Mouse (Mus musculus) lung, postnatal 0 days (tissue): ENCODE data around the gene Nrf1. TPM values are rescaled to one million over a fixed set of nuclear protein-coding genes. Genes with fewer than 3 reads are reported as not detected.

ENCODE experiments used
- ATAC-seq: fragments of 200-750 bp; cut with Nextera tagmentation; 2 replicates; pipeline ENCODE4 v1.8.0; 2017; ENCODE audit warnings: moderate library complexity
- DNase-seq: peaks from one replicate; pipeline ENCODE4 v3.0.0-alpha.2; 2016; ENCODE audit warnings: low spot score
- H3K27ac ChIP-seq: fragments of 300-500 bp; sonication (generic); 2 replicates; pipeline ENCODE4 v1.5.1; 2014; ENCODE audit warnings: antibody characterized with exemption, mild to moderate bottlenecking, low read length, mixed read lengths
- H3K27me3 ChIP-seq: fragments of 300-500 bp; sonication (generic); replicated peaks from 2 replicates; pipeline ENCODE4 v1.6.1; 2014; ENCODE audit warnings: low read length, mixed read lengths; ENCODE audit not compliant: insufficient read depth
- H3K36me3 ChIP-seq: fragments of 300-500 bp; sonication (generic); 2 replicates; pipeline ENCODE4 v1.6.1; 2014; ENCODE audit warnings: low read length, mixed read lengths; ENCODE audit not compliant: insufficient read depth
- H3K4me1 ChIP-seq: fragments of 300-500 bp; sonication (generic); 2 replicates; pipeline ENCODE4 v1.6.1; 2014; ENCODE audit warnings: antibody characterized with exemption, low read depth, low read length, mixed read lengths; ENCODE audit not compliant: insufficient read depth
- H3K4me2 ChIP-seq: fragments of 300-500 bp; sonication (generic); replicated peaks from 2 replicates; pipeline ENCODE4 v1.6.1; 2014; ENCODE audit warnings: low read depth, mild to moderate bottlenecking, low read length, moderate library complexity, mixed read lengths
- H3K4me3 ChIP-seq: fragments of 300-500 bp; sonication (generic); 2 replicates; pipeline ENCODE4 v1.5.1; 2014; ENCODE audit warnings: low read depth, low read length
- H3K9ac ChIP-seq: fragments of 300-500 bp; sonication (generic); replicated peaks from 2 replicates; pipeline ENCODE4 v1.6.1; 2014; ENCODE audit warnings: low read depth, mild to moderate bottlenecking
- H3K9me3 ChIP-seq: fragments of 300-500 bp; sonication (generic); 2 replicates; pipeline ENCODE4 v1.6.1; 2016; ENCODE audit warnings: low read length, mixed read lengths
- CTCF ChIP-seq: IDR thresholded peaks from 2 replicates; pipeline ENCODE4 v1.5.1; 2016; ENCODE audit warnings: antibody characterized with exemption, mild to moderate bottlenecking
- EP300 ChIP-seq: IDR thresholded peaks from 2 replicates; pipeline ENCODE4 v1.6.1; 2016; ENCODE audit warnings: antibody characterized with exemption, mild to moderate bottlenecking, control low read depth
- WGBS: fragments of 180-500 bp; shearing (Covaris S2); extraction: QIAGEN DNeasy Blood & Tissue Kit; methylation state at CpG from one replicate; pipeline ENCODE4 v1.1.7; 2014; 5-methylcytosine and 5-hydroxymethylcytosine counted together
- polyA plus RNA-seq: library from polyadenylated mRNA; unstranded; fragments of >200 nt; fragmentation: Nextera tagmentation; extraction: Ambion mirVana; gene quantifications from 2 replicates; pipeline ENCODE4 v1.2.1, GENCODE M21; 2015

Nrf1 gene
- polyA plus RNA-seq, 1 experiment from 2014 or later, result 22.7 TPM

GRCm38 (mm10) chr6:30153733-30154415 is 106.1 kb downstream of the Nrf1 start:
- no peaks in the 10 kb centered on the region for H3K27me3 ChIP-seq
- DNase-seq (no peak), ATAC-seq (no peak)
- no peaks in the 10 kb centered on the region for H3K4me1 ChIP-seq
- no peak overlapping the region for H3K4me2 ChIP-seq
- TF ChIP-seq EP300 (no peak), CTCF (no peak)
- 0 out of 2 replicates have a peak, but pooled peaks cover 5% of the 10 kb centered on the region for H3K36me3 ChIP-seq
- WGBS, result 93% methylated on average over 15 of the region's 15 CpGs
- no peak overlapping the region for H3K9ac ChIP-seq
- no peaks in the 10 kb centered on the region for H3K9me3 ChIP-seq
- no peak overlapping the region for H3K27ac ChIP-seq
- no peak overlapping the region for H3K4me3 ChIP-seq

- no peak overlapping the region for H3K4me2 ChIP-seq
- no peak for DNase-seq
- H3K36me3 ChIP-seq, result no peaks in the 10 kb centered on the region
- no peak for ATAC-seq
- H3K4me1 ChIP-seq, result no peaks in the 10 kb centered on the region
- no peak for TF ChIP-seq CTCF
- no peak for TF ChIP-seq EP300
- H3K9ac ChIP-seq, result no peak overlapping the region
- no peaks in the 10 kb centered on the region for H3K27me3 ChIP-seq
- no peak overlapping the region for H3K4me3 ChIP-seq
- no peaks in the 10 kb centered on the region for H3K9me3 ChIP-seq
- 65% methylated on average over 4 of the region's 4 CpGs for WGBS
- H3K27ac ChIP-seq, result no peak overlapping the region
Observed at GRCm38 (mm10) chr6:30159516-30160045, 111.8 kb downstream of the Nrf1 start.

- Histone ChIP-seq H3K36me3 (no peaks in the 10 kb centered on the region), H3K4me1 (no peaks in the 10 kb centered on the region), H3K27ac (no peak overlapping the region), H3K9me3 (no peaks in the 10 kb centered on the region), H3K4me3 (no peak overlapping the region), H3K9ac (no peak overlapping the region), H3K27me3 (no peaks in the 10 kb centered on the region), H3K4me2 (no peak overlapping the region)
- ATAC-seq (no peak), DNase-seq (no peak)
- WGBS, result 65% methylated on average over 4 of the region's 4 CpGs
- no peak for TF ChIP-seq EP300
- TF ChIP-seq CTCF, result no peak
Observed at GRCm38 (mm10) chr6:30160408-30160807, 112.6 kb downstream of the Nrf1 start.

DNA sequence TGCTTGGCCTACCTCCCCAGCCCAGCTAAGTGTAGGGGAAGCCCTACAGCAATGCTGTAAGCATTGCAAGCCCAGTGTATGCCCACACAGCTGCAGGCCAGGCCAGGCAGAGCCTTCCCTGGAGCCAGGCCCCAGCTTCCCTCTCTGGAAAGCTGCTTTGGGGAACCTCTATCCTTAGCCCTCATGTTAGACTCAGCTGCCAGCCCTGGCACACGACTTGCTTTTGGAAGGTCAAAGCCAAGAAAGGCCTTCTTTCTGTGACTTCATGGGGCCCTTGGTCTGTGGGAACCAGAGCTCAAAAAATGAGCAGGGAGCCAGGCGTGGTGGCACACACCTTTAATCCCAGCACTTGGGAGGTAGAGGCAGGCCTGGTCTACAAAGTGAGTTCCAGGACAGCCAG is 113.8 kb downstream of the Nrf1 start:
- H3K4me3 ChIP-seq, result no peak overlapping the region
- no peak overlapping the region for H3K9ac ChIP-seq
- DNase-seq (no peak), ATAC-seq (no peak)
- no peaks in the 10 kb centered on the region for H3K27me3 ChIP-seq
- no peak overlapping the region for H3K4me2 ChIP-seq
- TF ChIP-seq EP300, result no peak
- no peaks in the 10 kb centered on the region for H3K4me1 ChIP-seq
- no peaks in the 10 kb centered on the region for H3K36me3 ChIP-seq
- no peak overlapping the region for H3K27ac ChIP-seq
- 67% methylated on average over 2 of the region's 2 CpGs for WGBS
- no peaks in the 10 kb centered on the region for H3K9me3 ChIP-seq

DNA sequence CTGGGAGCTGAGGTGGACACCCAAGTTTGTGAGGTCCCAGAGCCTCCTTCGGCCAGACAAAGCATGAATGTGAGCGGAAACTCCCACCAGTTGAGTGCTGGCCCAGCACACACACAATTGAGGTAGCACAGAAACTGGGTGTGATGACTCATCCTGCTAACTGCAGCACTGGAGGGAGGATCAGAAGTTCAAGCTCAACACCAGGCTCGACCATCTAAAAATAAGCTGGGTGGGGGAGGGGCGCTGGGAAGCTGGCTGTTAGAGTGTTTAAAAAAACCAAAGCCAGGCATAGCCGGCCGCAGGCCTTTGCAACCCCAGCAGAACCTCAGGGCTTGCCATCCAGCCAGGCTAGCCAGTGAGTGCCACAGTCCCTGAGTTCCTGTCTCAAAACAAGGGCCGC is 114.3 kb downstream of the Nrf1 start:
- no peak for DNase-seq
- H3K9me3 ChIP-seq, result no peaks in the 10 kb centered on the region
- H3K9ac ChIP-seq, result no peak overlapping the region
- no peaks in the 10 kb centered on the region for H3K27me3 ChIP-seq
- no peak for ATAC-seq
- no peak overlapping the region for H3K4me2 ChIP-seq
- H3K27ac ChIP-seq, result no peak overlapping the region
- TF ChIP-seq EP300, result no peak
- no peak for TF ChIP-seq CTCF
- no peaks in the 10 kb centered on the region for H3K36me3 ChIP-seq
- H3K4me3 ChIP-seq, result no peak overlapping the region
- H3K4me1 ChIP-seq, result no peaks in the 10 kb centered on the region
- WGBS, result 43% methylated on average over 7 of the region's 7 CpGs

DNA sequence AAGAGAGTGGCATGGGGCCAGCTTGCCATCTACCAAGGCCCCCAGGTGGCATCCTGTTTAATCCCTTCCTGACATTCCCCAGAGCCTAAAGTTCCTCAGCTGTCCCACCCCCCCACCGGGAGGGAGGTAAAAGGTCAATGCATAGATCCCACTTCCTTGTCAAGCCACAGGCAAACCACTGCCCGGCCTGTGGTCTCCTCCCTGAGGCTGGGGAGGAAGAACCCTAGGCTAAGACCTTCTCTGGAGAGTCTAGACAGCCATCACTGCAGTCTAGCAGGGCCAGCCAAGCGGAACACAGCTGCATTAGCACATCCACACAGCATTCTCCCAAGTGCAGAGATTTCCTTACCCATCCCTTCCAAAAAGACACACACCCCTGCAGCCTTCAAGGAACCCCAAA is 118.6 kb downstream of the Nrf1 start:
- ATAC-seq (no peak), DNase-seq (no peak)
- Histone ChIP-seq H3K4me3 (no peak overlapping the region), H3K27me3 (peaks cover 9% of the 10 kb centered on the region; the same call in 1 of the 2 replicates), H3K9me3 (no peaks in the 10 kb centered on the region), H3K4me2 (no peak overlapping the region), H3K9ac (no peak overlapping the region), H3K36me3 (no peaks in the 10 kb centered on the region), H3K27ac (no peak overlapping the region), H3K4me1 (no peaks in the 10 kb centered on the region)
- no peak for TF ChIP-seq CTCF
- no peak for TF ChIP-seq EP300
- 67% methylated on average over 3 of the region's 3 CpGs for WGBS
